Mouse (Mus musculus) kidney, adult 2 months (tissue): ENCODE results near the gene Scgb1a1.

Source experiments
- CTCF ChIP-seq: fragments of 200-500 bp; conservative IDR thresholded peaks from 2 replicates; pipeline ENCODE4 v1.5.1; 2011; ENCODE audit warnings: low read depth, mild to moderate bottlenecking, control low read depth, low read length, moderate library complexity, mixed read lengths; ENCODE audit not compliant: insufficient read depth, insufficient read length
- POLR2A ChIP-seq: fragments of 200-500 bp; IDR thresholded peaks from one replicate; pipeline ENCODE4 v1.6.1; 2011; ENCODE audit warnings: low read depth, low read length, control low read depth

DNA sequence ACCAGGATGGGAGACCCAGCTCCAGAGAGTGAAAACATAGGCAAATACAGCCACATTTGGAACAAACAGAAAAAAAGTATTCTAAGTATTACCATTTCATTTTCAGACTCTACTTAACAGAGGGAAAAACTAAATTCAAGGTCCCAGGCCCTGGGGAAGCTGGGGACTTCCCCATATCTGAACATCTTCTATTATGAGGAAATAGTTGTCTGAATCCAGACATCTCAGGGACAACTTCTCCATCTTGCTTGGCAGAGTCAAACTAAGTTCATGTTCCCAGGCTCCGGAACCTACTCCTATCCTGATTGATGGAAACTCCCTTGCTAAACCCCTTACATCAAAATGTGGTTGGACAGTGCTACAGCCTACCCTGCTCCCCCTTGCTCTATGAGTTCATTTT lies 34.6 kb upstream of the Scgb1a1 start:
- TF ChIP-seq CTCF (no peak), POLR2A (no peak)
